Mouse (Mus musculus): ENCODE data around the gene Cyth1.

DNA sequence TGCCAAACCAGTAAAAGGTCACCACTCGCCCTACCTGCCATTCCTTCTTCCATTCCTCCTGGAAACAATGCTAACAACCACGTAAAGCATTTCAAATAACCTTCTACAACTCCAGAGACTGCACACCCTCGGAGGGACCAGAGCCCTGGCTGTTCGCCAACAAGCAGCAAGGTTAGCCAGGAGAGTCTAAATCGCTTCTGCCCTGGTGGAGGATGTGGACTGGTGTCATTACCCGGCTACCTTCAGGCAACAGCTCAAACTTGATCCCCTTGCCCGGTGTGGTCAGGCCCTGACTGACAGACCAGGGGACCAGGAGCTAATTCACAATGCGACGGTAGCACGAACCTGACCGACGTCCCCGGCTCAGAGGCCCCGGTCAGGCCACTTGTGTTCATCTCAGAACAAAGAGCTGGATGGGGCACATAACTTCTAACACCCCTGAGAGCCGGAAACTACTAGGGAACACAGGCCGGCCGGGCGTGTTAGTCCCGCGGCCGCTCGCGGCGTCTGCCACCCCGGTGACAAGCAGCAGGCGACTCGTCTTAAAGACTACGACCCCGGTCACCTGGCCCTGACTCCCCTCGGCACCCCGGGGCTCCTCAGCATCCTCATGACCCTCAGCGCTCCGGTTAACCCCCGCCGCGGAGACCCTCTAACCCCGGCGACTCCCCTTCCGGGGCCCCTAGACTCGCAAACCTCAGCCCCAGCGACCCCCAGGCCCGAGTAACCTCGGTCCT lies 865 bp downstream of the Cyth1 start:
- TF ChIP-seq CHD1 (IDR thresholded peaks at IDR 0.05; ENCODE audit: low read depth, low read length) (no peak; the same call in 1 of the 2 replicates), TBP (IDR thresholded peaks at IDR 0.05; ENCODE audit: low read depth, low read length) (no peak), CTCF (IDR thresholded peaks at IDR 0.05 in 2 of 3, conservative IDR thresholded peaks at IDR 0.05 in 1 of 3; ENCODE audit: control insufficient read depth in 1 of 3, insufficient read depth in 1 of 3, low read depth in 2 of 3, low read length in 3 of 3, poor library complexity in 1 of 3, severe bottlenecking in 1 of 3) (no peak), POLR2A (IDR thresholded peaks at IDR 0.05; ENCODE audit: control insufficient read depth in 1 of 2, insufficient read depth in 1 of 2, low read depth in 1 of 2, low read length in 2 of 2, poor library complexity in 1 of 2) (no peak), ZMIZ1 (IDR thresholded peaks at IDR 0.05; ENCODE audit: low read depth, low read length) (no peak), MEF2A (IDR thresholded peaks at IDR 0.05; ENCODE audit: extremely low read depth, insufficient replicate concordance, low read depth, low read length, poor library complexity, severe bottlenecking) (no peak), SIN3A (IDR thresholded peaks at IDR 0.05; ENCODE audit: low read length) (peak; percentile 62), MAZ (IDR thresholded peaks at IDR 0.05; ENCODE audit: low read depth, low read length) (no peak), RAD21 (IDR thresholded peaks at IDR 0.05; ENCODE audit: low read depth, low read length) (no peak), ZNF384 (IDR thresholded peaks at IDR 0.05; ENCODE audit: low read depth, low read length) (no peak), CHD2 (IDR thresholded peaks at IDR 0.05; ENCODE audit: low read length) (no peak), EP300 (IDR thresholded peaks at IDR 0.05; ENCODE audit: low read depth in 1 of 2, low read length in 2 of 2) (no peak), POLR2AphosphoS2 (IDR thresholded peaks at IDR 0.05; ENCODE audit: low read length) (no peak), E2F4 (IDR thresholded peaks at IDR 0.05; ENCODE audit: borderline replicate concordance, low read depth, low read length) (no peak)

Measured in MEL (cell line).